Mouse (Mus musculus): ENCODE data around the gene Abcb11. TPM values are rescaled to one million over a fixed set of nuclear protein-coding genes. Genes with fewer than 3 reads are reported as not detected.

Gene Abcb11
- polyA plus RNA-seq, 1 experiment from 2014 or later = not detected

DNA sequence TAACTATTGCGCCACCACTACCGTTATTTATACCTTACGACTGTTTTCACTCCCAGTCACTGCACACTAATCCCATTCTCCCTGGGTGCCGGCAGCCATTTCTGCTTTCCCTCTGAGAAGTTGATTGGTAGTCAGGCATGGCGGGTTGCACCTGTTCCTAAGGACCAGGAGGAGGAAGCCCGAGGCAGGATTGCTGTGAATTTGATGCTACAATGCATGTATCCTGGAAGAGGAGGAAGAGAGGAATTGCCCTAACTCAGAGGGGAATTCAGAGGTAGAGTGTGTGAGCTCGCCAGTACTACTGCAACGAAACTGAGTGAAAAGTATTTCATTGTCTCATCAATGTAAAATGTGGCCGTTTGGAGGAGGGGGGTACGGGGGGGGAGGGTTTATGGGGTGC, 129.8 kb downstream of the Abcb11 start:
- no peaks in the 10 kb centered on the region for H3K9me3 ChIP-seq (ENCODE audit: control insufficient read depth, low read length)
- ATAC-seq (ENCODE audit: low FRiP score) = no peak
- H3K4me2 ChIP-seq = no peak overlapping the region
- no peaks in the 10 kb centered on the region for H3K27me3 ChIP-seq (ENCODE audit: control insufficient read depth, insufficient read depth, low read length)
- no peaks in the 10 kb centered on the region for H3K4me1 ChIP-seq (ENCODE audit: control insufficient read depth, insufficient read depth, low read length)
- no peak overlapping the region for H3K27ac ChIP-seq (ENCODE audit: low read depth, low read length)
- no peak for DNase-seq (ENCODE audit: low spot score, missing footprints)
- no peaks in the 10 kb centered on the region for H3K36me3 ChIP-seq (ENCODE audit: control insufficient read depth, insufficient read depth, low read length)
- H3K4me3 ChIP-seq (ENCODE audit: low read depth, low read length) = no peak overlapping the region
- H3K9ac ChIP-seq (ENCODE audit: low read length) = no peak overlapping the region
- 69% methylated on average over 10 of the region's 10 CpGs for WGBS

DNA sequence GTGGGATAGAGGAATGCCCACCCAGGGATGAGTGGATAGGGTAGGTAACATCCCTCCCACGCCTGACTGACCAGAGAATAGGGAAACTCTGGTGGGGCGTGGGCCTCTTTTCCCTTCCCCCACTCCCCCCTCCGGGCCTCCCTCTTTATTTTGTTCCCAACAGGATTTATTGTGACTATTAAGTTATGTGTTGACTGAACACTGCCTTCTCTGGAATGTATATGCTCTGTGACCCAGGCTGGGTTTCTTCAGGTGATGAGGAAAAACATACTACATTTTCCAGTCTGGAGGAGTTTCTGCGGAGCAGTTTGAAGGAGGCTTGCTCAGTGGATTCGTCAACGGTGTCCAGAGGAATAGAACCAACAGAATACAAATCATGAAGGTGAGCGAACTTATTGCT, 131.6 kb downstream of the Abcb11 start, which contains the start of gene G6pc2:
G6pc2 (plus strand) TSS at position 301 of the 400 bp plus-strand sequence.
- DNase-seq (ENCODE audit: low spot score, missing footprints) = no peak
- Histone ChIP-seq H3K4me3 (ENCODE audit: low read depth, low read length) (no peak within 1 kb of the TSS), H3K36me3 (ENCODE audit: control insufficient read depth, insufficient read depth, low read length) (no peaks in the 10 kb centered on the region), H3K4me2 (no peak within 1 kb of the TSS), H3K4me1 (ENCODE audit: control insufficient read depth, insufficient read depth, low read length) (no peaks in the 10 kb centered on the region), H3K27ac (ENCODE audit: low read depth, low read length) (no peak within 1 kb of the TSS), H3K9me3 (ENCODE audit: control insufficient read depth, low read length) (no peaks in the 10 kb centered on the region), H3K9ac (ENCODE audit: low read length) (no peak within 1 kb of the TSS), H3K27me3 (ENCODE audit: control insufficient read depth, insufficient read depth, low read length) (no peaks in the 10 kb centered on the region)
- 87% methylated on average over 7 of the region's 7 CpGs for WGBS
- no peak for ATAC-seq (ENCODE audit: low FRiP score)

DNA sequence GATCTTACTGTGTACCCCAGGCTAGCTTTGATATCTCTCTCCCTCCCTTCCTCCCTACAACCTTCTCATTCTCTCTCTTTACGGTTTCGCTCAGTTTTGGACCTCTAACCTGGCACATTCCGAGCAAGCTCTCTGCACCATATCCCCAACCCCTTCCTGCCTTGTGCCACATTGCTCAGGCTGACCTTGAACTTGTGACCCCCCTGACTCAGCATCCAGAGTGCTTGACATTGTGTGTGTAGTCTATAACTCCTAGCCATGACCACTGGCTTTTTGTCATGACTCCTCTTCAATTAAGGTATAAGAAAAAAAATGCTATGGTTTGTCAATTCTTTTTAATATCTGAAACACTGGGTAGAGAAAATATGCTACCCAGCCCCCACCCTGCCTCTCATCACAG, 132.7 kb downstream of the Abcb11 start:
- DNase-seq (ENCODE audit: low spot score, missing footprints) (no peak), ATAC-seq (ENCODE audit: low FRiP score) (no peak)
- Histone ChIP-seq H3K4me3 (ENCODE audit: low read depth, low read length) (no peak overlapping the region), H3K27ac (ENCODE audit: low read depth, low read length) (no peak overlapping the region), H3K9me3 (ENCODE audit: control insufficient read depth, low read length) (no peaks in the 10 kb centered on the region), H3K4me2 (no peak overlapping the region), H3K27me3 (ENCODE audit: control insufficient read depth, insufficient read depth, low read length) (no peaks in the 10 kb centered on the region), H3K36me3 (ENCODE audit: control insufficient read depth, insufficient read depth, low read length) (no peaks in the 10 kb centered on the region), H3K9ac (ENCODE audit: low read length) (no peak overlapping the region), H3K4me1 (ENCODE audit: control insufficient read depth, insufficient read depth, low read length) (no peaks in the 10 kb centered on the region)
- 76% methylated on average over 3 of the region's 3 CpGs for WGBS

DNA sequence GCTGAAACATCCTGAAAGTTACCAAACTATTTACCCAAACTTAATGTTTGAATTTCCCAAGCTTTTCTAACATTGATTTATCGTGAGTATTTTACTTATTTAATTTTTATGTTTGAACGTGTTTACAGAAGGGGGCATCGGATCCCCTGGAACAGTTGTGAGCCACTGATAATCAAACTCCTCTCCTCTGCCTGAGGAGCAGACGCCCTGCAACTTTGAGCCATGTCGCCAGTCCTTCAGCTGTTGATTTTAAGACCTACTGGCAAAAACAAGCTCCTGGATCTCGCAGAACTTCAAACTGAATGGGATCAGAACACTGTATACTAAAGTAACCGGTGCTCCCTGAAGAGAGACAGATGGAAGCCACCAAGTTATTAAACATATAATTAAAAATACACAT, 135.9 kb downstream of the Abcb11 start:
- H3K36me3 ChIP-seq (ENCODE audit: control insufficient read depth, insufficient read depth, low read length) = peaks cover 6% of the 10 kb centered on the region; the same call in 1 of the 2 replicates
- H3K4me2 ChIP-seq = peak overlapping the region; percentile 28; the same call in 1 of the 2 replicates
- DNase-seq (ENCODE audit: low spot score, missing footprints) (no peak), ATAC-seq (ENCODE audit: low FRiP score) (peak; percentile 33; the same call in 1 of the 2 replicates)
- no peaks in the 10 kb centered on the region for H3K9me3 ChIP-seq (ENCODE audit: control insufficient read depth, low read length)
- H3K4me1 ChIP-seq (ENCODE audit: control insufficient read depth, insufficient read depth, low read length) = peaks cover 3% of the 10 kb centered on the region; the same call in 1 of the 2 replicates
- H3K27me3 ChIP-seq (ENCODE audit: control insufficient read depth, insufficient read depth, low read length) = no peaks in the 10 kb centered on the region
- H3K27ac ChIP-seq (ENCODE audit: low read depth, low read length) = no peak overlapping the region
- H3K4me3 ChIP-seq (ENCODE audit: low read depth, low read length) = no peak overlapping the region
- H3K9ac ChIP-seq (ENCODE audit: low read length) = no peak overlapping the region
- 25% methylated on average over 7 of the region's 7 CpGs for WGBS

DNA sequence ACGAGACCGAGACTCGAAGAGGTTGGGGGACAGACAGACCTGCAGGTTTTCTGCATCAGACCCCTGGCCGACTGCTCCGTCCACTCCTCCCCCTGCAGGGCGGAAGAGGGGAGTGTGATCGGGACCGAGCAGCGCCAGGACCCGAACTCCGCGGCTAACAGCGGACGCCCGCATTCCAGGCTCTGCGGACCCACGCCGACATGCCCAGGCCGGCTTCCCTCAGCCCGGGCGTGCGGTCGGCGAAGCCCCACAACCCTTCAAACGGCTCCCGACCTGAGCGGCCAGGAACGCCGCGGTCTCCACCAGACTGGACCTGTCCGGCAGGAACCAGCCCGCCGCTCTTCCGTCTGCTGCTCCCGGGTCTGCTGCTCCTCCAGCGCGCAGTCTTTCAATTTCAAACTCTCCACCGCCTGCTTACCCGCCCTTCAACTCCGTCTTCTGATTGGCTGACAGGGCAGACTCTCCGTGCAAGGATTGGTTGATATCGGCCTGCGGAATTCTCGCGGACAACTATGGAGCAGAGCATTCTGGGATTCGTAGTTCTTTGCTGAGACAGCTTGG, 136.5 kb downstream of the Abcb11 start, which contains the start of gene Spc25:
Spc25 (minus strand) TSS at position 404 of the 561 bp plus-strand sequence.
- H3K9ac ChIP-seq (ENCODE audit: low read length) = peak within 1 kb of the TSS; percentile 82
- peaks cover 3% of the 10 kb centered on the region; the same call in 1 of the 2 replicates for H3K4me1 ChIP-seq (ENCODE audit: control insufficient read depth, insufficient read depth, low read length)
- WGBS = under 1% methylated on average over 36 of the region's 46 CpGs
- peak within 1 kb of the TSS; percentile 57 for H3K4me3 ChIP-seq (ENCODE audit: low read depth, low read length)
- H3K4me2 ChIP-seq = peak within 1 kb of the TSS; percentile 57
- H3K36me3 ChIP-seq (ENCODE audit: control insufficient read depth, insufficient read depth, low read length) = peaks cover 9% of the 10 kb centered on the region; the same call in 1 of the 2 replicates
- 0 out of 2 replicates have a peak within 1 kb of the TSS, but pooled peaks have one; percentile 1 for H3K27ac ChIP-seq (ENCODE audit: low read depth, low read length)
- H3K9me3 ChIP-seq (ENCODE audit: control insufficient read depth, low read length) = no peaks in the 10 kb centered on the region
- ATAC-seq (ENCODE audit: low FRiP score) (peak; percentile 100), DNase-seq (ENCODE audit: low spot score, missing footprints) (peak; percentile 97)
- no peaks in the 10 kb centered on the region for H3K27me3 ChIP-seq (ENCODE audit: control insufficient read depth, insufficient read depth, low read length)

DNA sequence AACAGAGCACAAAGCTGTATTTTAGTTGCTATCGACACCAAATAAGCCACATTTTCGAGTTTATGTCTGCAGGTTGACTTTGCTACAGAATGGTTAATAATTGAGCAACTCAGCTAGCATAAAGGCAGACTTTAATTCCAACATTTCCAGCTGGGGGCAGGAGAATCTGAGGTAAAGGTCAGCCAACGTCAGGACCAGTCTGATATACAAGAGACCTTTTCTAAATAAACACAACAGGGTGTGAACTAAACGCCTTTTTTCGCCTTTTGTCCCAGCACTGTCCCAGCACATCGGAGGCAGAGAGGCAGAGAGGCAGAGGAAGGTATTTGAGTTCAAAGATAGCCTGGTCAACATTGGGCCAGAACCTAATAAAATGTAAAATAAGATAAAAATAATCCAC, 137.2 kb downstream of the Abcb11 start:
- DNase-seq (ENCODE audit: low spot score, missing footprints) (peak; percentile 91), ATAC-seq (ENCODE audit: low FRiP score) (no peak)
- peak overlapping the region; percentile 57 for H3K4me2 ChIP-seq
- WGBS = 26% methylated on average over 6 of the region's 6 CpGs
- peaks cover 9% of the 10 kb centered on the region; the same call in 1 of the 2 replicates for H3K36me3 ChIP-seq (ENCODE audit: control insufficient read depth, insufficient read depth, low read length)
- H3K27me3 ChIP-seq (ENCODE audit: control insufficient read depth, insufficient read depth, low read length) = no peaks in the 10 kb centered on the region
- no peak overlapping the region for H3K27ac ChIP-seq (ENCODE audit: low read depth, low read length)
- H3K9me3 ChIP-seq (ENCODE audit: control insufficient read depth, low read length) = no peaks in the 10 kb centered on the region
- H3K9ac ChIP-seq (ENCODE audit: low read length) = peak overlapping the region; percentile 82
- peak overlapping the region; percentile 57 for H3K4me3 ChIP-seq (ENCODE audit: low read depth, low read length)
- peaks cover 3% of the 10 kb centered on the region; the same call in 1 of the 2 replicates for H3K4me1 ChIP-seq (ENCODE audit: control insufficient read depth, insufficient read depth, low read length)

DNA sequence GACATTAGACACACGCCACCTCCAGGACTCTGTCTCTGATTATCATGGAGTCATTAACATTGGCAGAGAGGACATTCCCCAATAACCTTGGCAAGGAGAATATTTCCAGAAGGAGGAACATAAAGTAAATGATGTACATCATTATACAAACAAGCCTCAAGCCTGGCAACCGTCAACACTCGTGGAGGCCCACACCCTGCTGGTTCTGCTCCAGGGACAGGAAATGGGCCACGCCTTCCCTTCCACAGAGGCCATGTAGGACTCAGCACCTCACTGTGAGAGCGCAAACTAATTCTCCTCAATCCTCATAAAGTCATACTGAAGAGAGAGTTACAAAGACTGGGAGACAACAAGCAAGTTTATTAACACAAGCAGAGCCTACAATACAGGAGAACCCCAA, 148.9 kb downstream of the Abcb11 start:
- H3K4me2 ChIP-seq = no peak overlapping the region
- H3K4me1 ChIP-seq (ENCODE audit: control insufficient read depth, insufficient read depth, low read length) = no peaks in the 10 kb centered on the region
- H3K9ac ChIP-seq (ENCODE audit: low read length) = no peak overlapping the region
- peaks cover 13% of the 10 kb centered on the region for H3K36me3 ChIP-seq (ENCODE audit: control insufficient read depth, insufficient read depth, low read length)
- no peaks in the 10 kb centered on the region for H3K9me3 ChIP-seq (ENCODE audit: control insufficient read depth, low read length)
- H3K27ac ChIP-seq (ENCODE audit: low read depth, low read length) = no peak overlapping the region
- H3K4me3 ChIP-seq (ENCODE audit: low read depth, low read length) = no peak overlapping the region
- 89% methylated on average over 5 of the region's 5 CpGs for WGBS
- H3K27me3 ChIP-seq (ENCODE audit: control insufficient read depth, insufficient read depth, low read length) = no peaks in the 10 kb centered on the region
- DNase-seq (ENCODE audit: low spot score, missing footprints) (peak; percentile 72), ATAC-seq (ENCODE audit: low FRiP score) (no peak)

DNA sequence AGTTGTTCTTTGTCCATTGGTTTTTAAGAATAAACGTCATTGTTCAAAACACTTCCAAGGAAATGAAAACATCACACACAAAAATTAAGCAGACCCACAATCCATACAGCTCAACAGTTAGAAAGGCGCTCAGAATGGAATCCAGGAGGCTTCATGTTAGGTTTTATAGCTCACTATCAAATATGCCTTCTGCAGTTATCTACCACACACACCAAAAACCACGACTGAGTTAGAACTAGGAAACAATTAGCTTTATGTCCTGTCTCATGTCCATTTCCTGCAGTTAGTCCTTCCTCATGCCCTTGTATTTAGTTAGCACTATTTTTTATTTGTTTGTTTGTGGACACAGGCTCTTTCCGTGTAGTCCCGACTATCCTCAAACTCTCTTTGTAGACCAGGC, 151.4 kb downstream of the Abcb11 start:
- Histone ChIP-seq H3K9me3 (ENCODE audit: control insufficient read depth, low read length) (no peaks in the 10 kb centered on the region), H3K4me2 (no peak overlapping the region), H3K4me1 (ENCODE audit: control insufficient read depth, insufficient read depth, low read length) (no peaks in the 10 kb centered on the region), H3K36me3 (ENCODE audit: control insufficient read depth, insufficient read depth, low read length) (peaks cover 13% of the 10 kb centered on the region), H3K9ac (ENCODE audit: low read length) (no peak overlapping the region), H3K27ac (ENCODE audit: low read depth, low read length) (no peak overlapping the region), H3K4me3 (ENCODE audit: low read depth, low read length) (no peak overlapping the region), H3K27me3 (ENCODE audit: control insufficient read depth, insufficient read depth, low read length) (no peaks in the 10 kb centered on the region)
- no peak for ATAC-seq (ENCODE audit: low FRiP score)
- DNase-seq (ENCODE audit: low spot score, missing footprints) = no peak
- 94% methylated on average over 5 of the region's 5 CpGs for WGBS

DNA sequence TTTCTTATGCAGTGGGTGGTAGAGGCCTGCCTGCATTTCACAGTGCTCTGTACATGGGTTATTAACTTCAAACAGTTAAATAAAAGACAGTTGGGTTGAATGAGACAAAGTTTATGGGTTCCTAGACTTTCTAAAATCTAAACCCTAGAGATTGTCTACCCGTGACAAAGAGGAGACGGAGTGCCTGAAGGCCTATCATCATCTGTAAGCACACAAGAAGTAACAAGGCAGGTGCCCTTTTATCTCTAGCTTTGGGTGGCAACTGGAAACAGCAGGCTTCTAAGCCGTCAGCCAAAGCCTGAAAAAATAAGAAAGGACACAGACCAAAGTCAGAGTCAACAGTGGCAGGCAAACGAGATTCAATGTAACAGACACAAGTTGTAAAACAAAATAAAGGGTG, 153.2 kb downstream of the Abcb11 start:
- Histone ChIP-seq H3K4me1 (ENCODE audit: control insufficient read depth, insufficient read depth, low read length) (no peaks in the 10 kb centered on the region), H3K9ac (ENCODE audit: low read length) (no peak overlapping the region), H3K4me2 (no peak overlapping the region), H3K36me3 (ENCODE audit: control insufficient read depth, insufficient read depth, low read length) (peaks cover 13% of the 10 kb centered on the region), H3K4me3 (ENCODE audit: low read depth, low read length) (no peak overlapping the region), H3K9me3 (ENCODE audit: control insufficient read depth, low read length) (no peaks in the 10 kb centered on the region), H3K27ac (ENCODE audit: low read depth, low read length) (no peak overlapping the region), H3K27me3 (ENCODE audit: control insufficient read depth, insufficient read depth, low read length) (no peaks in the 10 kb centered on the region)
- DNase-seq (ENCODE audit: low spot score, missing footprints) (peak; percentile 66), ATAC-seq (ENCODE audit: low FRiP score) (no peak)
- 72% methylated on average over 4 of the region's 4 CpGs for WGBS

Measured in midbrain, embryonic 11.5 days (tissue).